Mouse (Mus musculus): ENCODE measurements around the gene Add3.

GRCm38 (mm10) chr19:53208830-53209229 is 68.6 kb downstream of the Add3 start:
- TF ChIP-seq USF2 (conservative IDR thresholded peaks at IDR 0.05; ENCODE audit: low read depth, low read length) (no peak), CTCF (conservative IDR thresholded peaks at IDR 0.05 in 1 of 2, IDR thresholded peaks at IDR 0.05 in 1 of 2; ENCODE audit: low read depth in 2 of 2, low read length in 2 of 2) (no peak), MAFK (IDR thresholded peaks at IDR 0.05; ENCODE audit: insufficient replicate concordance, low read length) (no peak), GABPA (IDR thresholded peaks at IDR 0.05; ENCODE audit: insufficient replicate concordance, low read depth, low read length) (no peak), MAX (IDR thresholded peaks at IDR 0.05; ENCODE audit: low read length) (no peak), MAZ (IDR thresholded peaks at IDR 0.05; ENCODE audit: low read depth, low read length) (no peak), POLR2A (IDR thresholded peaks at IDR 0.05; ENCODE audit: low read depth, low read length) (no peak)
